Mouse (Mus musculus) CH12.LX (cell line): ENCODE measurements at regions not wholly inside any gene's neighbourhood (a gene's known extent, or its start where the extent isn't known, plus 50 kb on each side); places are given as distances from the start of the nearest gene placed in this dataset.

Experiments used
- DNase-seq: peaks from one replicate; pipeline ENCODE4 v3.0.0-alpha.2; 2013; ENCODE audit errors: extremely low read depth
- H3K27ac ChIP-seq: 2 replicates; pipeline ENCODE4 v1.5.1; 2012; ENCODE audit warnings: low read depth, mild to moderate bottlenecking, control low read depth, moderate library complexity; ENCODE audit not compliant: insufficient read depth
- H3K27me3 ChIP-seq: replicated peaks from 2 replicates; pipeline ENCODE3; 2012; ENCODE audit warnings: inconsistent platforms
- H3K36me3 ChIP-seq, 2 experiments: replicated peaks in 1 of 2; 2 replicates each; pipeline versions ENCODE3 to v1.6.1; 2012; ENCODE audit warnings: inconsistent platforms in 1 of 2, low read length in 1 of 2, mild to moderate bottlenecking in 1 of 2, mixed read lengths in 1 of 2, moderate library complexity in 1 of 2; ENCODE audit not compliant: control insufficient read depth in 1 of 2, insufficient read depth in 1 of 2
- H3K4me1 ChIP-seq, 2 experiments: 2 replicates each; pipeline ENCODE4 v1.6.1; 2012; ENCODE audit warnings: inconsistent platforms in 1 of 2, moderate library complexity in 1 of 2; ENCODE audit not compliant: insufficient read depth in 2 of 2, control insufficient read depth in 1 of 2
- H3K4me2 ChIP-seq: 2 replicates; pipeline ENCODE4 v1.6.1; 2012; ENCODE audit warnings: low read depth, mild to moderate bottlenecking, control low read depth; ENCODE audit not compliant: poor library complexity, insufficient read depth, severe bottlenecking
- H3K4me3 ChIP-seq, 3 experiments: fragments of 150-350 bp in 1 of 3; sonication (generic) in 1 of 3; replicated peaks in 1 of 3; 2 replicates each; pipeline versions ENCODE3 to v1.5.1; 2011 to 2012; ENCODE audit warnings: low read depth in 2 of 3, low read length in 2 of 3, mild to moderate bottlenecking in 2 of 3, moderate library complexity in 2 of 3, control low read depth in 1 of 3, improper control_type of control experiment in 1 of 3, inconsistent platforms in 1 of 3, mixed read lengths in 1 of 3; ENCODE audit not compliant: poor library complexity in 1 of 3
- H3K79me2 ChIP-seq: replicated peaks from 2 replicates; pipeline ENCODE4 v1.6.1; 2012; ENCODE audit warnings: mild to moderate bottlenecking, moderate library complexity; ENCODE audit not compliant: control insufficient read depth, poor library complexity, insufficient read depth, severe bottlenecking; ENCODE audit errors: extremely low read depth
- H3K9ac ChIP-seq: 2 replicates; pipeline ENCODE4 v1.6.1; 2012; ENCODE audit warnings: low read depth, mild to moderate bottlenecking, control low read depth, moderate library complexity; ENCODE audit not compliant: insufficient read depth
- H3K9me3 ChIP-seq: replicated peaks from 2 replicates; pipeline ENCODE3; 2012; ENCODE audit warnings: low read length, inconsistent platforms, mixed read lengths
- BHLHE40 ChIP-seq: IDR thresholded peaks from 2 replicates; pipeline ENCODE4 v1.6.1; 2011; ENCODE audit warnings: mild to moderate bottlenecking, low read depth, low read length, improper control_type of control experiment
- CHD1 ChIP-seq: IDR thresholded peaks from 2 replicates; pipeline ENCODE4 v1.6.1; 2012; ENCODE audit warnings: low read depth, low read length, improper control_type of control experiment, inconsistent platforms
- CHD2 ChIP-seq: IDR thresholded peaks from 2 replicates; pipeline ENCODE4 v1.6.1; 2011; ENCODE audit warnings: low read length, improper control_type of control experiment
- E2F4 ChIP-seq: IDR thresholded peaks from 2 replicates; pipeline ENCODE4 v1.6.1; 2011; ENCODE audit warnings: low read depth, low read length, improper control_type of control experiment; ENCODE audit not compliant: insufficient replicate concordance
- ELF1 ChIP-seq: IDR thresholded peaks from 2 replicates; pipeline ENCODE4 v1.6.1; 2014; ENCODE audit warnings: low read depth, mild to moderate bottlenecking, inconsistent platforms, low read length, improper control_type of control experiment
- EP300 ChIP-seq: IDR thresholded peaks from 2 replicates; pipeline ENCODE4 v1.6.1; 2011; ENCODE audit warnings: low read length, improper control_type of control experiment
- ETS1 ChIP-seq: conservative IDR thresholded peaks from 2 replicates; pipeline ENCODE4 v1.6.1; 2012; ENCODE audit warnings: low read depth, mild to moderate bottlenecking, inconsistent platforms, low read length, improper control_type of control experiment, moderate library complexity
- GABPA ChIP-seq: IDR thresholded peaks from 2 replicates; pipeline ENCODE4 v1.6.1; 2012; ENCODE audit warnings: low read depth, low read length, improper control_type of control experiment, inconsistent platforms; ENCODE audit not compliant: insufficient replicate concordance
- HCFC1 ChIP-seq: IDR thresholded peaks from 2 replicates; pipeline ENCODE4 v1.6.1; 2012; ENCODE audit warnings: low read depth, mild to moderate bottlenecking, inconsistent platforms, low read length, improper control_type of control experiment
- IRF4 ChIP-seq: IDR thresholded peaks from 2 replicates; pipeline ENCODE4 v1.6.1; 2014; ENCODE audit warnings: low read depth, mild to moderate bottlenecking, inconsistent platforms, low read length, improper control_type of control experiment
- JUN ChIP-seq: IDR thresholded peaks from 2 replicates; pipeline ENCODE4 v1.6.1; 2011; ENCODE audit warnings: low read depth, mild to moderate bottlenecking, low read length, improper control_type of control experiment, moderate library complexity; ENCODE audit not compliant: insufficient read depth
- JUND ChIP-seq: conservative IDR thresholded peaks from 2 replicates; pipeline ENCODE4 v1.6.1; 2011; ENCODE audit warnings: low read depth, low read length, improper control_type of control experiment
- MAZ ChIP-seq: IDR thresholded peaks from 2 replicates; pipeline ENCODE4 v1.6.1; 2012; ENCODE audit warnings: low read depth, mild to moderate bottlenecking, inconsistent platforms, low read length, improper control_type of control experiment, moderate library complexity
- NRF1 ChIP-seq: IDR thresholded peaks from 2 replicates; pipeline ENCODE4 v1.6.1; 2014; ENCODE audit warnings: low read depth, mild to moderate bottlenecking, inconsistent platforms, low read length, improper control_type of control experiment, moderate library complexity
- POLR2A ChIP-seq: IDR thresholded peaks from 2 replicates; pipeline ENCODE4 v1.6.1; 2011; ENCODE audit warnings: low read depth, mild to moderate bottlenecking, improper control_type of control experiment, low read length
- RCOR1 ChIP-seq: conservative IDR thresholded peaks from 2 replicates; pipeline ENCODE4 v1.6.1; 2012; ENCODE audit warnings: low read depth, mild to moderate bottlenecking, inconsistent platforms, low read length, improper control_type of control experiment
- SMC3 ChIP-seq: IDR thresholded peaks from 2 replicates; pipeline ENCODE4 v1.6.1; 2011; ENCODE audit warnings: low read depth, low read length, improper control_type of control experiment
- TCF12 ChIP-seq: IDR thresholded peaks from 2 replicates; pipeline ENCODE4 v1.6.1; 2014; ENCODE audit warnings: low read depth, mild to moderate bottlenecking, inconsistent platforms, low read length, improper control_type of control experiment
- USF2 ChIP-seq: conservative IDR thresholded peaks from 2 replicates; pipeline ENCODE4 v1.6.1; 2011; ENCODE audit warnings: low read depth, low read length, improper control_type of control experiment
- ZKSCAN1 ChIP-seq: IDR thresholded peaks from 2 replicates; pipeline ENCODE4 v1.6.1; 2012; ENCODE audit warnings: low read depth, inconsistent platforms, low read length, improper control_type of control experiment, borderline replicate concordance
- dilution Hi-C: fragments of 300-500 bp; cut with MboI; formaldehyde crosslinking; loops from 2 replicates; pipeline ENCODE4 v1.14.3; 2020; ENCODE audit warnings: low sequenced_read_pairs; ENCODE audit not compliant: extremely low pct_unique_long_range_greater_than_20kb, extremely low pct_ligation_motif_present
- in situ Hi-C: fragments of 300-500 bp; cut with MboI; formaldehyde crosslinking; loops from 3 replicates; pipeline ENCODE4 v1.14.3; 2019; ENCODE audit warnings: low sequenced_read_pairs, low pct_ligation_motif_present, low pct_unique_long_range_greater_than_20kb, mixed read lengths

DNA sequence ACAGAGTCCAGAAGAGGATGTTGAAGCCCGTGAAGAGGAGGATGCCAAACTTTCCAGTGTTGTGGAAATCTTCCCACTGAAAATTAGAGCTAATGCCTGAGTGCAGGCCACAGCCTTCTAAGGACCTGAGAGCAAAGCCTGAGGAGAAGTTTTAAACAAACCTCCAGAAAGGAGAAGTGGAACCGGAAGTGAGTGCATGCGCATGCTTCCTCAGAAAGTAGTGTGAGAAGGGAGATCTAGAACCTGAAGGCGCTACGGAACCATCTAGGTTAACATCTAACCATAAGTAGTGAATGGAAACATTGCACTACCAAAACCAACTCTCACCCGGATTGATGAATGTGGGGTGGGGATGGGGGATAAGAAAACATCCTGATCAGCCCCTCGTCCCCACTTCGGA lies 156.4 kb upstream of the Zranb2 start:
- Histone ChIP-seq H3K4me1 (peaks cover 7 to 25% of the 10 kb centered on the region in 2 experiments), H3K9me3 (no peaks in the 10 kb centered on the region), H3K27ac (no peak overlapping the region), H3K36me3 (no peaks in the 10 kb centered on the region), H3K4me3 (no peak overlapping the region), H3K27me3 (no peaks in the 10 kb centered on the region), H3K79me2 (no peaks in the 10 kb centered on the region), H3K9ac (no peak overlapping the region), H3K4me2 (no peak overlapping the region)
- in situ Hi-C loops: no loop called here
- DNase-seq: peak; percentile 77
- no peak for TF ChIP-seq SMC3
- peak; percentile 56 for TF ChIP-seq BHLHE40
- peak; percentile 72 for TF ChIP-seq NRF1
- no peak for TF ChIP-seq ETS1
- TF ChIP-seq EP300: peak; percentile 65; the same call in 1 of the 2 replicates
- peak; percentile 56; the same call in 1 of the 2 replicates for TF ChIP-seq ELF1
- TF ChIP-seq IRF4: peak; percentile 81
- TF ChIP-seq RCOR1: no peak
- dilution Hi-C loops: no loop called here

GRCm38 (mm10) chr3:157378127-157378526 lies 155.8 kb upstream of the Zranb2 start:
- H3K4me3 ChIP-seq: no peak overlapping the region
- no peak for DNase-seq
- no peak overlapping the region for H3K27ac ChIP-seq
- H3K27me3 ChIP-seq: no peaks in the 10 kb centered on the region
- TF ChIP-seq JUN: no peak
- no peak for TF ChIP-seq SMC3
- TF ChIP-seq MAZ: no peak
- TF ChIP-seq E2F4: no peak
- TF ChIP-seq HCFC1: no peak
- TF ChIP-seq ETS1: no peak
- TF ChIP-seq CHD1: no peak
- no peak for TF ChIP-seq TCF12
- TF ChIP-seq POLR2A: no peak
- no peak for TF ChIP-seq USF2
- TF ChIP-seq GABPA: no peak
- no peak for TF ChIP-seq BHLHE40
- TF ChIP-seq CHD2: no peak
- no peak for TF ChIP-seq ZKSCAN1
- TF ChIP-seq JUND: no peak
- in situ Hi-C loops: no loop called here
- H3K4me1 ChIP-seq: peaks cover 7 to 20% of the 10 kb centered on the region in 2 experiments
- no peaks in the 10 kb centered on the region for H3K79me2 ChIP-seq
- dilution Hi-C loops: no loop called here
- H3K9me3 ChIP-seq: no peaks in the 10 kb centered on the region
- H3K4me2 ChIP-seq: no peak overlapping the region
- no peaks in the 10 kb centered on the region for H3K36me3 ChIP-seq
- H3K9ac ChIP-seq: no peak overlapping the region
